Mouse (Mus musculus) kidney, adult 2 months (tissue): ENCODE data around the gene Sdhaf1. TPM values are rescaled to one million over a fixed set of nuclear protein-coding genes. Genes with fewer than 3 reads are reported as not detected.

Source experiments
- DNase-seq: peaks from one replicate; pipeline ENCODE4 v3.0.0; 2021
- H3K27ac ChIP-seq: fragments of 200-500 bp; 2 replicates; pipeline ENCODE4 v1.5.1; 2012; ENCODE audit warnings: low read depth, low read length, control low read depth, inconsistent platforms; ENCODE audit not compliant: insufficient read depth
- H3K27me3 ChIP-seq: fragments of 200-500 bp; replicated peaks from 2 replicates; pipeline ENCODE4 v1.6.1; 2012; ENCODE audit warnings: mild to moderate bottlenecking, moderate library complexity, low read length, inconsistent platforms; ENCODE audit not compliant: control insufficient read depth, insufficient read depth
- H3K36me3 ChIP-seq: fragments of 200-500 bp; 2 replicates; pipeline ENCODE4 v1.6.1; 2012; ENCODE audit warnings: mild to moderate bottlenecking, moderate library complexity, low read length, inconsistent platforms; ENCODE audit not compliant: control insufficient read depth, insufficient read depth
- H3K4me1 ChIP-seq: fragments of 200-500 bp; 2 replicates; pipeline ENCODE4 v1.6.1; 2011; ENCODE audit warnings: low read length; ENCODE audit not compliant: control insufficient read depth, insufficient read depth
- H3K4me3 ChIP-seq: fragments of 200-500 bp; 2 replicates; pipeline ENCODE4 v1.5.1; 2011; ENCODE audit warnings: mild to moderate bottlenecking, low read depth, low read length, control low read depth; ENCODE audit not compliant: insufficient read depth
- CTCF ChIP-seq: fragments of 200-500 bp; conservative IDR thresholded peaks from 2 replicates; pipeline ENCODE4 v1.5.1; 2011; ENCODE audit warnings: low read depth, mild to moderate bottlenecking, control low read depth, low read length, moderate library complexity, mixed read lengths; ENCODE audit not compliant: insufficient read depth, insufficient read length
- POLR2A ChIP-seq: fragments of 200-500 bp; IDR thresholded peaks from one replicate; pipeline ENCODE4 v1.6.1; 2011; ENCODE audit warnings: low read depth, low read length, control low read depth
- WGBS: fragments of 180-500 bp; shearing (Covaris S2); methylation state at CpG from one replicate; pipeline ENCODE4 v1.1.7; 2018; 5-methylcytosine and 5-hydroxymethylcytosine counted together
- polyA plus RNA-seq: library from polyadenylated mRNA; depleted of rRNA; stranded (reverse); fragments of >200 nt; gene quantifications from 2 replicates; pipeline ENCODE4 v1.2.3, GENCODE M21; 2012

The Sdhaf1 gene
- polyA plus RNA-seq, 1 experiment, result 26.4 TPM

GRCm38 (mm10) chr7:30288046-30288445 lies 35.6 kb downstream of the Sdhaf1 start:
- Histone ChIP-seq H3K4me1 (no peaks in the 10 kb centered on the region), H3K27me3 (no peaks in the 10 kb centered on the region), H3K27ac (no peak overlapping the region), H3K36me3 (no peaks in the 10 kb centered on the region), H3K4me3 (no peak overlapping the region)
- whole genome bisulfite sequencing, result 56% methylated on average over 6 of the region's 6 CpGs
- DNase-seq, result no peak
- TF ChIP-seq CTCF (no peak), POLR2A (no peak)

- Histone ChIP-seq H3K4me3 (no peak overlapping the region), H3K27me3 (no peaks in the 10 kb centered on the region), H3K4me1 (no peaks in the 10 kb centered on the region), H3K36me3 (no peaks in the 10 kb centered on the region), H3K27ac (no peak overlapping the region)
- WGBS, result 58% methylated on average over 8 of the region's 8 CpGs
- DNase-seq, result peak; percentile 43
- TF ChIP-seq CTCF, result no peak
- TF ChIP-seq POLR2A, result no peak
Observed at GRCm38 (mm10) chr7:30286701-30287410, 36.8 kb downstream of the Sdhaf1 start.

GRCm38 (mm10) chr7:30282740-30283139 lies 41.0 kb downstream of the Sdhaf1 start:
- H3K4me3 ChIP-seq, result no peak overlapping the region
- no peaks in the 10 kb centered on the region for H3K4me1 ChIP-seq
- no peaks in the 10 kb centered on the region for H3K27me3 ChIP-seq
- H3K27ac ChIP-seq, result no peak overlapping the region
- DNase-seq, result no peak
- no peaks in the 10 kb centered on the region for H3K36me3 ChIP-seq
- no peak for TF ChIP-seq CTCF
- TF ChIP-seq POLR2A, result no peak
- 85% methylated on average over 7 of the region's 7 CpGs for WGBS

- Histone ChIP-seq H3K4me1 (no peaks in the 10 kb centered on the region), H3K36me3 (no peaks in the 10 kb centered on the region), H3K27me3 (no peaks in the 10 kb centered on the region), H3K27ac (no peak overlapping the region), H3K4me3 (no peak overlapping the region)
- 86% methylated on average over 4 of the region's 4 CpGs for WGBS
- no peak for TF ChIP-seq CTCF
- TF ChIP-seq POLR2A, result no peak
- no peak for DNase-seq
Observed at GRCm38 (mm10) chr7:30281522-30281921, 42.2 kb downstream of the Sdhaf1 start.

- no peaks in the 10 kb centered on the region for H3K36me3 ChIP-seq
- peak; percentile 93 for DNase-seq
- no peak for TF ChIP-seq POLR2A
- no peaks in the 10 kb centered on the region for H3K27me3 ChIP-seq
- no peaks in the 10 kb centered on the region for H3K4me1 ChIP-seq
- peak overlapping the region; percentile 69 for H3K4me3 ChIP-seq
- under 1% methylated on average over 20 of the region's 20 CpGs for WGBS
- peak overlapping the region; percentile 91 for H3K27ac ChIP-seq
Observed at GRCm38 (mm10) chr7:30280670-30281138, 43.0 kb downstream of the Sdhaf1 start.

- Histone ChIP-seq H3K4me1 (no peaks in the 10 kb centered on the region), H3K27ac (peak within 1 kb of the TSS; percentile 91), H3K36me3 (no peaks in the 10 kb centered on the region), H3K4me3 (peak within 1 kb of the TSS; percentile 69), H3K27me3 (no peaks in the 10 kb centered on the region)
- WGBS, result under 1% methylated on average over 49 of the region's 49 CpGs
- TF ChIP-seq CTCF (no peak), POLR2A (no peak)
- peak; percentile 96 for DNase-seq
Observed at GRCm38 (mm10) chr7:30279951-30280669, 43.6 kb downstream of the Sdhaf1 start, which contains the start of the genes Thap8 and Wdr62. Thap8 (plus strand) TSS chr7:30280094. Wdr62 (minus strand) TSS chr7:30280419.

- no peak for TF ChIP-seq CTCF
- no peak for TF ChIP-seq POLR2A
- Histone ChIP-seq H3K27ac (no peak overlapping the region), H3K36me3 (no peaks in the 10 kb centered on the region), H3K4me1 (no peaks in the 10 kb centered on the region), H3K27me3 (no peaks in the 10 kb centered on the region), H3K4me3 (peak overlapping the region; percentile 69; the same call in 1 of the 2 replicates)
- 3% methylated on average over 6 of the region's 6 CpGs for WGBS
- DNase-seq, result no peak
Observed at GRCm38 (mm10) chr7:30279536-30279935, 44.2 kb downstream of the Sdhaf1 start.
